Mouse (Mus musculus) embryonic fibroblast, embryonic 13.5 days (primary cell): ENCODE data around the gene Myg1.

ENCODE experiments used
- CTCF ChIP-seq: IDR thresholded peaks from 2 replicates; pipeline ENCODE4 v1.5.1; 2011; ENCODE audit warnings: mild to moderate bottlenecking, control low read depth, low read length, moderate library complexity, borderline replicate concordance; ENCODE audit not compliant: insufficient read depth
- POLR2A ChIP-seq: IDR thresholded peaks from 2 replicates; pipeline ENCODE4 v1.6.1; 2011; ENCODE audit warnings: low read depth, mild to moderate bottlenecking, control low read depth, low read length, moderate library complexity

- TF ChIP-seq CTCF (no peak), POLR2A (no peak)
These were observed 22.5 kb downstream of the Myg1 start for GRCm38 (mm10) chr15:102353986-102354385.
